Mouse (Mus musculus): ENCODE measurements around the gene Prpf39.

DNA sequence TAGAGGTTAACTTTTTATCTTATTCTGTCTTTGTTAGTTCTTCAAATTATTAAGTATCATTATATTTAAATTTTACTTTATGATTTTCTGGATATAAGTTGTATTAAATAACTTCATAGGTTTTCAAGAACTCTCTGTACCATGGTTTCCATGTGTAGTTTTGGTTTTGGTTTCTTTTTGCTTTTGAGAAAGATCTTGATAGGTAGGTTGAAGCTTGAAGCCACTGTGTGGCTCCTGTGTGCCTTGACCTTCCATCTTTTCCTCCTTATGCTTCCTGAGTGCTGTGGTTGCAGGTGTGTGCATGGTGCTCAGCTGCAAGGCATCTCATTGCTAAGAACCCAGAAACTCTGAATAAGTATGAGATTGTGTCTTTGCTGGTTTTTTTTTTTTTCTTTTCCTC, 12.7 kb downstream of the Prpf39 start:
- no peak for TF ChIP-seq POLR2A (IDR thresholded peaks at IDR 0.05; ENCODE audit: control insufficient read depth, low read depth, low read length)
- no peak for TF ChIP-seq CTCF (IDR thresholded peaks at IDR 0.05; ENCODE audit: control insufficient read depth, insufficient read depth, insufficient replicate concordance, low read depth, low read length)

All from testis, adult 2 months (tissue).